Mouse (Mus musculus): ENCODE measurements around the gene Rap1b.

The Rap1b gene

GRCm38 (mm10) chr10:117782491-117783260 lies 63.2 kb downstream of the Rap1b start:
- DNase-seq, result no peak

- DNase-seq, result no peak
Measured at GRCm38 (mm10) chr10:117782056-117782455, 63.8 kb downstream of the Rap1b start.

- DNase-seq, result no peak
Measured at GRCm38 (mm10) chr10:117781021-117781725, 64.7 kb downstream of the Rap1b start.

GRCm38 (mm10) chr10:117780306-117780911 lies 65.4 kb downstream of the Rap1b start:
- no peak for DNase-seq

- DNase-seq, result no peak
Measured at GRCm38 (mm10) chr10:117779581-117780305, 66.1 kb downstream of the Rap1b start.

- DNase-seq, result no peak
Measured at GRCm38 (mm10) chr10:117778951-117779350, 66.9 kb downstream of the Rap1b start.

- DNase-seq, result no peak
Measured at GRCm38 (mm10) chr10:117778328-117778910, 67.4 kb downstream of the Rap1b start.

- no peak for DNase-seq
Measured at GRCm38 (mm10) chr10:117777501-117778327, 68.1 kb downstream of the Rap1b start.

GRCm38 (mm10) chr10:117777103-117777470 lies 68.7 kb downstream of the Rap1b start:
- DNase-seq, result no peak

GRCm38 (mm10) chr10:117776281-117777102 lies 69.3 kb downstream of the Rap1b start:
- no peak for DNase-seq

- no peak for DNase-seq
Measured at GRCm38 (mm10) chr10:117775401-117776144, 70.3 kb downstream of the Rap1b start.

GRCm38 (mm10) chr10:117774817-117775120 lies 71.1 kb downstream of the Rap1b start:
- DNase-seq, result no peak

- DNase-seq, result no peak
Measured at GRCm38 (mm10) chr10:117774011-117774816, 71.6 kb downstream of the Rap1b start.

- no peak for DNase-seq
Measured at GRCm38 (mm10) chr10:117773106-117773720, 72.6 kb downstream of the Rap1b start.

GRCm38 (mm10) chr10:117772364-117773105 lies 73.3 kb downstream of the Rap1b start:
- DNase-seq, result no peak

GRCm38 (mm10) chr10:117771131-117771510 lies 74.7 kb downstream of the Rap1b start:
- no peak for DNase-seq

- no peak for DNase-seq
Measured at GRCm38 (mm10) chr10:117770286-117771130, 75.3 kb downstream of the Rap1b start.
